Comparison of ENCODE assay signal across 11 mouse cellular contexts in the genomic region with DNA sequence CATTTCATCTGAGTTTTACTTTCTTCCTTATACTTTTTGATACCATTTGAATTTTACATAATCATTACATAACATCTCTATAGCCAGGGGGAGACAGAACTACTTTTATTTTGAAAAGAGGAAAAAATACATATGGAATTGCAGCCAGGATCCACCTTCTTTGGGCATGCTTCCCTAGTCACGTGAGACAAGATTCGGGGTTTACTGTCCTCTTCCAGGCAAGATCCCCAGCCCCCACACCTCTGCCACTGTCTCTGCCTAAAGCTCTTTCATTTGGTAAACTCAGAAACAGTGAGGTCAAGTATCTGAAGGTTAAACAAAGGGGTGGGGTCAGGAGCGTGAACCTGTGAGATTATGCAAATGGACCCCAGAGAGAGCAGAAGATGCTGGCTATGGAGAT. TPM values are rescaled to one million over a fixed set of nuclear protein-coding genes. Genes with fewer than 3 reads are reported as not detected.
"Had no signal": no experiment of that assay in that cellular context is flagged by ENCODE, and none has a peak within 500 bp of the region (broad histone marks: within the 10 kb centered on the region; RNA-seq: fewer than 3 reads in every experiment).

No protein-coding gene starts in this region.

- H3K27ac ChIP-seq: kidney, embryonic 15.5 days; limb, embryonic 10.5 days; liver, embryonic 15.5 days; midbrain, embryonic 13.5 days; stomach, embryonic 15.5 days had no signal

- H3K4me3 ChIP-seq: kidney, embryonic 15.5 days; limb, embryonic 10.5 days; liver, embryonic 15.5 days; midbrain, embryonic 13.5 days; stomach, embryonic 15.5 days had no signal

- DNase-seq: kidney, adult 2 months; kidney, postnatal 25 days; lung, adult 2 months; lung, postnatal 36 days; thymus, postnatal 36 days had no signal

RNA-seq across cellular contexts. Expression of a gene that starts 6.7 kb away (rescaled TPM):
- total RNA-seq: megakaryocyte progenitor cell, adult 5-6 weeks had no signal
